Mouse (Mus musculus): ENCODE measurements around the gene Kcna10. TPM values are rescaled to one million over a fixed set of nuclear protein-coding genes. Genes with fewer than 3 reads are reported as not detected.

The Kcna10 gene
- polyA plus RNA-seq, 1 experiment = not detected

- no peak for DNase-seq
- 68% methylated on average over 4 of the region's 4 CpGs for WGBS
Observed at GRCm38 (mm10) chr3:107206490-107207150, 23.8 kb downstream of the Kcna10 start.

GRCm38 (mm10) chr3:107207625-107208253, 24.9 kb downstream of the Kcna10 start:
- 83% methylated on average over 7 of the region's 7 CpGs for WGBS
- no peaks in the 10 kb centered on the region for H3K27me3 ChIP-seq (ENCODE audit: control insufficient read depth, insufficient read depth, low read length)

More at GRCm38 (mm10) chr3:107206490-107207150, 23.8 kb downstream of the Kcna10 start:
- Histone ChIP-seq H3K27me3 (ENCODE audit: control insufficient read depth, insufficient read depth, low read length) (no peaks in the 10 kb centered on the region), H3K4me1 (replicated peaks; ENCODE audit: control insufficient read depth, insufficient read depth, low read length) (no peaks in the 10 kb centered on the region), H3K36me3 (ENCODE audit: control insufficient read depth, insufficient read depth, low read length) (no peaks in the 10 kb centered on the region), H3K4me3 (ENCODE audit: control insufficient read depth, insufficient read depth, low read length) (no peak overlapping the region), H3K27ac (ENCODE audit: control insufficient read depth, insufficient read depth, low read length) (no peak overlapping the region)
- TF ChIP-seq POLR2A (IDR thresholded peaks at IDR 0.05; ENCODE audit: control insufficient read depth, extremely low read depth, insufficient read depth, low read length, poor library complexity) (no peak), CTCF (IDR thresholded peaks at IDR 0.05; ENCODE audit: borderline replicate concordance, control insufficient read depth, extremely low read depth, insufficient read depth, low read length, poor library complexity) (no peak)

GRCm38 (mm10) chr3:107214606-107215005, 31.8 kb downstream of the Kcna10 start:
- 93% methylated on average over 5 of the region's 5 CpGs for WGBS
- Histone ChIP-seq H3K36me3 (ENCODE audit: control insufficient read depth, insufficient read depth, low read length) (no peaks in the 10 kb centered on the region), H3K4me3 (ENCODE audit: control insufficient read depth, insufficient read depth, low read length) (no peak overlapping the region), H3K4me1 (replicated peaks; ENCODE audit: control insufficient read depth, insufficient read depth, low read length) (no peaks in the 10 kb centered on the region), H3K27ac (ENCODE audit: control insufficient read depth, insufficient read depth, low read length) (no peak overlapping the region), H3K27me3 (ENCODE audit: control insufficient read depth, insufficient read depth, low read length) (no peaks in the 10 kb centered on the region)
- DNase-seq = no peak
- no peak for TF ChIP-seq POLR2A (IDR thresholded peaks at IDR 0.05; ENCODE audit: control insufficient read depth, extremely low read depth, insufficient read depth, low read length, poor library complexity)
- TF ChIP-seq CTCF (IDR thresholded peaks at IDR 0.05; ENCODE audit: borderline replicate concordance, control insufficient read depth, extremely low read depth, insufficient read depth, low read length, poor library complexity) = no peak

More at GRCm38 (mm10) chr3:107207625-107208253, 24.9 kb downstream of the Kcna10 start:
- TF ChIP-seq POLR2A (IDR thresholded peaks at IDR 0.05; ENCODE audit: control insufficient read depth, extremely low read depth, insufficient read depth, low read length, poor library complexity) = no peak
- TF ChIP-seq CTCF (IDR thresholded peaks at IDR 0.05; ENCODE audit: borderline replicate concordance, control insufficient read depth, extremely low read depth, insufficient read depth, low read length, poor library complexity) = no peak
- H3K36me3 ChIP-seq (ENCODE audit: control insufficient read depth, insufficient read depth, low read length) = no peaks in the 10 kb centered on the region
- no peaks in the 10 kb centered on the region for H3K4me1 ChIP-seq (replicated peaks; ENCODE audit: control insufficient read depth, insufficient read depth, low read length)
- no peak overlapping the region for H3K27ac ChIP-seq (ENCODE audit: control insufficient read depth, insufficient read depth, low read length)
- H3K4me3 ChIP-seq (ENCODE audit: control insufficient read depth, insufficient read depth, low read length) = no peak overlapping the region
- DNase-seq = no peak

GRCm38 (mm10) chr3:107216400-107217100, 33.7 kb downstream of the Kcna10 start:
- 82% methylated on average over 8 of the region's 8 CpGs for WGBS
- no peak for TF ChIP-seq CTCF (IDR thresholded peaks at IDR 0.05; ENCODE audit: borderline replicate concordance, control insufficient read depth, extremely low read depth, insufficient read depth, low read length, poor library complexity)
- no peak for TF ChIP-seq POLR2A (IDR thresholded peaks at IDR 0.05; ENCODE audit: control insufficient read depth, extremely low read depth, insufficient read depth, low read length, poor library complexity)
- DNase-seq = no peak
- H3K27ac ChIP-seq (ENCODE audit: control insufficient read depth, insufficient read depth, low read length) = no peak overlapping the region
- no peaks in the 10 kb centered on the region for H3K27me3 ChIP-seq (ENCODE audit: control insufficient read depth, insufficient read depth, low read length)
- H3K4me1 ChIP-seq (replicated peaks; ENCODE audit: control insufficient read depth, insufficient read depth, low read length) = no peaks in the 10 kb centered on the region
- no peaks in the 10 kb centered on the region for H3K36me3 ChIP-seq (ENCODE audit: control insufficient read depth, insufficient read depth, low read length)
- H3K4me3 ChIP-seq (ENCODE audit: control insufficient read depth, insufficient read depth, low read length) = no peak overlapping the region

GRCm38 (mm10) chr3:107217101-107217480, 34.2 kb downstream of the Kcna10 start:
- Histone ChIP-seq H3K27ac (ENCODE audit: control insufficient read depth, insufficient read depth, low read length) (no peak overlapping the region), H3K27me3 (ENCODE audit: control insufficient read depth, insufficient read depth, low read length) (no peaks in the 10 kb centered on the region), H3K36me3 (ENCODE audit: control insufficient read depth, insufficient read depth, low read length) (no peaks in the 10 kb centered on the region), H3K4me3 (ENCODE audit: control insufficient read depth, insufficient read depth, low read length) (no peak overlapping the region), H3K4me1 (replicated peaks; ENCODE audit: control insufficient read depth, insufficient read depth, low read length) (no peaks in the 10 kb centered on the region)
- 94% methylated on average over 3 of the region's 3 CpGs for WGBS
- TF ChIP-seq POLR2A (IDR thresholded peaks at IDR 0.05; ENCODE audit: control insufficient read depth, extremely low read depth, insufficient read depth, low read length, poor library complexity) (no peak), CTCF (IDR thresholded peaks at IDR 0.05; ENCODE audit: borderline replicate concordance, control insufficient read depth, extremely low read depth, insufficient read depth, low read length, poor library complexity) (no peak)
- no peak for DNase-seq

GRCm38 (mm10) chr3:107218572-107218971, 35.7 kb downstream of the Kcna10 start:
- no peak overlapping the region for H3K4me3 ChIP-seq (ENCODE audit: control insufficient read depth, insufficient read depth, low read length)
- peaks cover 6% of the 10 kb centered on the region; the same call in 1 of the 2 replicates for H3K4me1 ChIP-seq (replicated peaks; ENCODE audit: control insufficient read depth, insufficient read depth, low read length)
- TF ChIP-seq POLR2A (IDR thresholded peaks at IDR 0.05; ENCODE audit: control insufficient read depth, extremely low read depth, insufficient read depth, low read length, poor library complexity) (no peak), CTCF (IDR thresholded peaks at IDR 0.05; ENCODE audit: borderline replicate concordance, control insufficient read depth, extremely low read depth, insufficient read depth, low read length, poor library complexity) (no peak)
- H3K36me3 ChIP-seq (ENCODE audit: control insufficient read depth, insufficient read depth, low read length) = no peaks in the 10 kb centered on the region
- H3K27ac ChIP-seq (ENCODE audit: control insufficient read depth, insufficient read depth, low read length) = no peak overlapping the region
- 93% methylated on average over 7 of the region's 7 CpGs for WGBS
- no peaks in the 10 kb centered on the region for H3K27me3 ChIP-seq (ENCODE audit: control insufficient read depth, insufficient read depth, low read length)
- DNase-seq = no peak

Measured in thymus, adult 2 months (tissue).